Mouse (Mus musculus) embryonic fibroblast, embryonic 13.5 days (primary cell): ENCODE measurements around the gene Irf2bp2.

Experiments used
- CTCF ChIP-seq: IDR thresholded peaks from 2 replicates; pipeline ENCODE4 v1.5.1; 2011; ENCODE audit warnings: mild to moderate bottlenecking, control low read depth, low read length, moderate library complexity, borderline replicate concordance; ENCODE audit not compliant: insufficient read depth
- POLR2A ChIP-seq: IDR thresholded peaks from 2 replicates; pipeline ENCODE4 v1.6.1; 2011; ENCODE audit warnings: low read depth, mild to moderate bottlenecking, control low read depth, low read length, moderate library complexity

- no peak for TF ChIP-seq POLR2A
- TF ChIP-seq CTCF, result no peak
Observed at GRCm38 (mm10) chr8:126619487-126619886, 25.7 kb upstream of the Irf2bp2 start.
